13 mouse cellular contexts compared by ENCODE assay signal in genomic region chr15:80318543-80319255, GRCm38 (mm10). TPM values are rescaled to one million over a fixed set of nuclear protein-coding genes. Genes with fewer than 3 reads are reported as not detected.
DNase-seq lines count a peak whose midpoint lies in the region; ATAC-seq lines count a peak whose summit lies in the region.
"Had no signal": no experiment of that assay in that cellular context is flagged by ENCODE, and none has a peak within 500 bp of the region (broad histone marks: within the 10 kb centered on the region; RNA-seq: fewer than 3 reads in every experiment).

No protein-coding gene starts in this region.

- H3K9me3 ChIP-seq in forebrain, embryonic 10.5 days: no peaks in the 10 kb centered on the region
- H3K9me3 ChIP-seq in forebrain, embryonic 15.5 days: no peaks in the 10 kb centered on the region
- no peaks in the 10 kb centered on the region for H3K9me3 ChIP-seq in forebrain, embryonic 12.5 days
- H3K9me3 ChIP-seq: limb, embryonic 12.5 days had no signal

- DNase-seq in forebrain, embryonic 10.5 days (ENCODE audit: extremely low spot score, low spot score): peak; percentile 39
- DNase-seq in MN1 (ENCODE audit: low spot score): peak; percentile 58
- DNase-seq in mesoderm, embryonic 11.5 days (ENCODE audit: low read depth, low spot score): peak; percentile 43
- DNase-seq in gastrocnemius, postnatal 25 days: no peak
- no peak for DNase-seq in lung, adult 18-20 months
- DNase-seq: lung, postnatal 10 days had no signal

- H3K36me3 ChIP-seq in forebrain, embryonic 10.5 days (replicated peaks): no peaks in the 10 kb centered on the region
- no peaks in the 10 kb centered on the region for H3K36me3 ChIP-seq in forebrain, embryonic 15.5 days
- no peaks in the 10 kb centered on the region for H3K36me3 ChIP-seq in forebrain, embryonic 12.5 days (replicated peaks)
- H3K36me3 ChIP-seq: limb, embryonic 12.5 days had no signal

- 11% methylated on average over 11 of the region's 11 CpGs for WGBS in forebrain, embryonic 10.5 days
- WGBS in forebrain, embryonic 15.5 days: 7% methylated on average over 11 of the region's 11 CpGs
- WGBS in forebrain, embryonic 12.5 days: 10% methylated on average over 11 of the region's 11 CpGs

- peaks cover 16% of the 10 kb centered on the region for H3K27me3 ChIP-seq in forebrain, embryonic 10.5 days (ENCODE audit: poor library complexity, severe bottlenecking)
- H3K27me3 ChIP-seq in forebrain, embryonic 15.5 days: no peaks in the 10 kb centered on the region
- 0 out of 2 replicates have a peak, but pooled peaks cover 6% of the 10 kb centered on the region for H3K27me3 ChIP-seq in forebrain, embryonic 12.5 days
- H3K27me3 ChIP-seq: limb, embryonic 12.5 days had no signal

- H3K4me3 ChIP-seq in forebrain, embryonic 10.5 days: peak overlapping the region; percentile 19
- no peak overlapping the region for H3K4me3 ChIP-seq in forebrain, embryonic 15.5 days
- no peak overlapping the region for H3K4me3 ChIP-seq in forebrain, embryonic 12.5 days (replicated peaks)
- H3K4me3 ChIP-seq: limb, embryonic 12.5 days had no signal

- no peak for ATAC-seq in forebrain, embryonic 15.5 days (replicated peaks)
- ATAC-seq in forebrain, embryonic 12.5 days (ENCODE audit: low FRiP score): peak; percentile 49; the same call in 1 of the 2 replicates
- no peak for ATAC-seq in frontal cortex, adult (ENCODE audit: low TSS enrichment)

- no peak overlapping the region for H3K4me2 ChIP-seq in forebrain, embryonic 15.5 days (replicated peaks)
- no peak overlapping the region for H3K4me2 ChIP-seq in forebrain, embryonic 12.5 days
- H3K4me2 ChIP-seq: limb, embryonic 12.5 days had no signal

- peak overlapping the region; percentile 73 for H3K27ac ChIP-seq in forebrain, embryonic 10.5 days
- H3K27ac ChIP-seq in forebrain, embryonic 15.5 days (replicated peaks): no peak overlapping the region
- no peak overlapping the region for H3K27ac ChIP-seq in forebrain, embryonic 12.5 days

- peaks cover 48% of the 10 kb centered on the region for H3K4me1 ChIP-seq in forebrain, embryonic 10.5 days
- H3K4me1 ChIP-seq in forebrain, embryonic 15.5 days: peaks cover 27% of the 10 kb centered on the region
- H3K4me1 ChIP-seq in forebrain, embryonic 12.5 days: peaks cover 37% of the 10 kb centered on the region

- no peak overlapping the region for H3K9ac ChIP-seq in forebrain, embryonic 15.5 days (replicated peaks)
- no peak overlapping the region for H3K9ac ChIP-seq in forebrain, embryonic 12.5 days
- H3K9ac ChIP-seq: limb, embryonic 12.5 days had no signal

RNA-seq across cellular contexts. Expression of gene Cacna1i, which starts 31.7 kb away (rescaled TPM):
- 0.02 and 0.04 TPM in 2 replicates for polyA plus RNA-seq in forebrain, embryonic 10.5 days (2016; fragmentation: Nextera tagmentation; extraction: Ambion mirVana)
- polyA plus RNA-seq in forebrain, embryonic 15.5 days (2015; fragmentation: Nextera tagmentation; extraction: Ambion mirVana): 0.50 and 0.57 TPM in 2 replicates
- polyA plus RNA-seq in forebrain, embryonic 12.5 days (2016; fragmentation: Nextera tagmentation; extraction: Ambion mirVana): 0.17 and 0.21 TPM in 2 replicates
- under 1 TPM; 0.11 to 0.43 TPM for total RNA-seq in gastrocnemius, postnatal 25 days (2021)
- total RNA-seq: common myeloid progenitor, adult 5-6 weeks had no signal
- polyA plus RNA-seq: C2C12; heart, embryonic 14.5 days; limb, embryonic 12.5 days had no signal

RNA-seq across cellular contexts. Expression of gene Rps19bp1, which starts 54.6 kb away (rescaled TPM):
- 63.5 and 66.2 TPM in 2 replicates for polyA plus RNA-seq in forebrain, embryonic 10.5 days (2016; fragmentation: Nextera tagmentation; extraction: Ambion mirVana)
- 65.3 and 70.7 TPM in 2 replicates for polyA plus RNA-seq in forebrain, embryonic 15.5 days (2015; fragmentation: Nextera tagmentation; extraction: Ambion mirVana)
- polyA plus RNA-seq in forebrain, embryonic 12.5 days (2016; fragmentation: Nextera tagmentation; extraction: Ambion mirVana): 57.4 and 65.2 TPM in 2 replicates
- 10 to 100 TPM in 1 of 2 experiments, 1 to 10 TPM in 1; 9.9 to 11.2 TPM for total RNA-seq in gastrocnemius, postnatal 25 days (2021)

Comparison
In these comparisons a context has a peak if more than half of its experiments do, and no peak if none do; other contexts are left out.
1. DNase-seq: peak in forebrain, embryonic 10.5 days (single experiment), MN1 (single experiment) and mesoderm, embryonic 11.5 days (single experiment); none in gastrocnemius, postnatal 25 days (single experiment) and lung, adult 18-20 months (0 of 2).